Mouse (Mus musculus) forebrain, embryonic 15.5 days (tissue): Measurements from ENCODE around the gene Rere. TPM values are rescaled to one million over a fixed set of nuclear protein-coding genes. Genes with fewer than 3 reads are reported as not detected.
A peak's percentile ranks its signal among the peaks of the same experiment; 100 is the strongest.
"Not testable (repeated sequence)": the region's sequence is repeated elsewhere in the genome, so short reads cannot be mapped to it uniquely, and the experiment has no call there.

Source experiments
- ATAC-seq: fragments of 200-750 bp; cut with Nextera tagmentation; replicated peaks from 2 replicates; pipeline ENCODE4 v1.8.0; 2017; ENCODE audit warnings: mild to moderate bottlenecking, moderate TSS enrichment, moderate library complexity
- H3K27ac ChIP-seq: fragments of 300-500 bp; sonication (generic); replicated peaks from 2 replicates; pipeline ENCODE4 v1.5.1; 2015; ENCODE audit warnings: mild to moderate bottlenecking, inconsistent platforms
- H3K27me3 ChIP-seq: fragments of 300-500 bp; sonication (generic); 2 replicates; pipeline ENCODE4 v1.6.1; 2015; ENCODE audit warnings: inconsistent platforms
- H3K36me3 ChIP-seq: fragments of 300-500 bp; sonication (generic); 2 replicates; pipeline ENCODE4 v1.6.1; 2015; ENCODE audit warnings: mild to moderate bottlenecking, inconsistent platforms
- H3K4me1 ChIP-seq: fragments of 300-500 bp; sonication (generic); 2 replicates; pipeline ENCODE4 v1.6.1; 2015; ENCODE audit warnings: inconsistent platforms
- H3K4me2 ChIP-seq: fragments of 300-500 bp; sonication (generic); replicated peaks from 2 replicates; pipeline ENCODE4 v1.6.1; 2015; ENCODE audit warnings: mild to moderate bottlenecking, inconsistent platforms
- H3K4me3 ChIP-seq: fragments of 300-500 bp; sonication (generic); 2 replicates; pipeline ENCODE4 v1.5.1; 2015; ENCODE audit warnings: mild to moderate bottlenecking, inconsistent platforms
- H3K9ac ChIP-seq: fragments of 300-500 bp; sonication (generic); replicated peaks from 2 replicates; pipeline ENCODE4 v1.6.1; 2015; ENCODE audit warnings: mild to moderate bottlenecking, inconsistent platforms
- H3K9me3 ChIP-seq: fragments of 300-500 bp; sonication (generic); 2 replicates; pipeline ENCODE4 v1.6.1; 2016; ENCODE audit warnings: inconsistent platforms
- WGBS: fragments of 180-500 bp; shearing (Covaris S2); methylation state at CpG from one replicate; pipeline ENCODE4 v1.1.7; 2015; ENCODE audit warnings: mixed read lengths; 5-methylcytosine and 5-hydroxymethylcytosine counted together
- polyA plus RNA-seq: library from polyadenylated mRNA; unstranded; fragments of >200 nt; fragmentation: Nextera tagmentation; extraction: Ambion mirVana; gene quantifications from 2 replicates; pipeline ENCODE4 v1.2.1, GENCODE M21; 2015

Gene Rere
- polyA plus RNA-seq, 1 experiment from 2014 or later = 26.6 TPM

- Histone ChIP-seq H3K27me3 (no peaks in the 10 kb centered on the region), H3K4me3 (no peak overlapping the region), H3K4me1 (peaks cover 50% of the 10 kb centered on the region), H3K9ac (no peak overlapping the region), H3K9me3 (no peaks in the 10 kb centered on the region), H3K36me3 (no peaks in the 10 kb centered on the region), H3K27ac (no peak overlapping the region), H3K4me2 (no peak overlapping the region)
- 13% methylated on average over 6 of the region's 6 CpGs for WGBS
- no peak for ATAC-seq
These were observed 180.2 kb downstream of the Rere start for GRCm38 (mm10) chr4:150461427-150462189.

GRCm38 (mm10) chr4:150462367-150462766, 180.9 kb downstream of the Rere start:
- Histone ChIP-seq H3K27me3 (no peaks in the 10 kb centered on the region), H3K27ac (no peak overlapping the region), H3K4me3 (no peak overlapping the region), H3K4me1 (peaks cover 43% of the 10 kb centered on the region), H3K4me2 (no peak overlapping the region), H3K9ac (no peak overlapping the region), H3K36me3 (no peaks in the 10 kb centered on the region), H3K9me3 (no peaks in the 10 kb centered on the region)
- no peak for ATAC-seq
- 19% methylated on average over 4 of the region's 4 CpGs for WGBS

GRCm38 (mm10) chr4:150465759-150466158, 184.3 kb downstream of the Rere start:
- Histone ChIP-seq H3K36me3 (no peaks in the 10 kb centered on the region), H3K4me2 (no peak overlapping the region), H3K27me3 (no peaks in the 10 kb centered on the region), H3K9me3 (no peaks in the 10 kb centered on the region), H3K4me1 (peaks cover 20% of the 10 kb centered on the region), H3K27ac (no peak overlapping the region), H3K9ac (no peak overlapping the region), H3K4me3 (no peak overlapping the region)
- WGBS = 43% methylated on average over 4 of the region's 4 CpGs
- ATAC-seq = no peak

- no peaks in the 10 kb centered on the region for H3K27me3 ChIP-seq
- no peak overlapping the region for H3K27ac ChIP-seq
- WGBS = 67% methylated on average over 10 of the region's 10 CpGs
- no peak overlapping the region for H3K9ac ChIP-seq
- H3K9me3 ChIP-seq = no peaks in the 10 kb centered on the region
- H3K4me3 ChIP-seq = no peak overlapping the region
- no peaks in the 10 kb centered on the region for H3K36me3 ChIP-seq
- ATAC-seq = no peak
- H3K4me1 ChIP-seq = 0 out of 2 replicates have a peak, but pooled peaks cover 4% of the 10 kb centered on the region
- no peak overlapping the region for H3K4me2 ChIP-seq
These were observed 187.8 kb downstream of the Rere start for GRCm38 (mm10) chr4:150469274-150469673.

GRCm38 (mm10) chr4:150470674-150471328, 189.4 kb downstream of the Rere start:
- 0 out of 2 replicates have a peak, but pooled peaks cover 6% of the 10 kb centered on the region for H3K4me1 ChIP-seq
- no peak overlapping the region for H3K27ac ChIP-seq
- no peaks in the 10 kb centered on the region for H3K27me3 ChIP-seq
- no peak overlapping the region for H3K4me2 ChIP-seq
- H3K4me3 ChIP-seq = no peak overlapping the region
- no peaks in the 10 kb centered on the region for H3K9me3 ChIP-seq
- ATAC-seq = no peak
- H3K36me3 ChIP-seq = no peaks in the 10 kb centered on the region
- no peak overlapping the region for H3K9ac ChIP-seq
- WGBS = 86% methylated on average over 4 of the region's 4 CpGs

GRCm38 (mm10) chr4:150472751-150473436, 191.4 kb downstream of the Rere start:
- H3K36me3 ChIP-seq = no peaks in the 10 kb centered on the region
- H3K4me3 ChIP-seq = no peak overlapping the region
- H3K27ac ChIP-seq = 0 out of 2 replicates have a peak overlapping the region, but pooled peaks have one; percentile 29
- 0 out of 2 replicates have a peak, but pooled peaks cover 6% of the 10 kb centered on the region for H3K4me1 ChIP-seq
- H3K27me3 ChIP-seq = no peaks in the 10 kb centered on the region
- WGBS = 11% methylated on average over 10 of the region's 10 CpGs
- ATAC-seq = no peak
- no peak overlapping the region for H3K4me2 ChIP-seq
- H3K9ac ChIP-seq = no peak overlapping the region
- no peaks in the 10 kb centered on the region for H3K9me3 ChIP-seq

GRCm38 (mm10) chr4:150473437-150474070, 192.1 kb downstream of the Rere start:
- H3K9ac ChIP-seq = no peak overlapping the region
- H3K4me3 ChIP-seq = no peak overlapping the region
- H3K27ac ChIP-seq = 0 out of 2 replicates have a peak overlapping the region, but pooled peaks have one; percentile 29
- 64% methylated on average over 4 of the region's 4 CpGs for WGBS
- ATAC-seq = no peak
- no peaks in the 10 kb centered on the region for H3K27me3 ChIP-seq
- no peak overlapping the region for H3K4me2 ChIP-seq
- no peaks in the 10 kb centered on the region for H3K36me3 ChIP-seq
- H3K9me3 ChIP-seq = no peaks in the 10 kb centered on the region
- 0 out of 2 replicates have a peak, but pooled peaks cover 6% of the 10 kb centered on the region for H3K4me1 ChIP-seq

GRCm38 (mm10) chr4:150474086-150474485, 192.6 kb downstream of the Rere start:
- Histone ChIP-seq H3K9me3 (no peaks in the 10 kb centered on the region), H3K36me3 (peaks cover 3% of the 10 kb centered on the region; the same call in 1 of the 2 replicates), H3K4me3 (no peak overlapping the region), H3K9ac (no peak overlapping the region), H3K27ac (0 out of 2 replicates have a peak overlapping the region, but pooled peaks have one; percentile 1), H3K4me2 (no peak overlapping the region), H3K27me3 (no peaks in the 10 kb centered on the region), H3K4me1 (0 out of 2 replicates have a peak, but pooled peaks cover 6% of the 10 kb centered on the region)
- WGBS = 63% methylated on average over 7 of the region's 7 CpGs
- ATAC-seq = no peak

GRCm38 (mm10) chr4:150476258-150476657, 194.8 kb downstream of the Rere start:
- no peak for ATAC-seq
- H3K27me3 ChIP-seq = no peaks in the 10 kb centered on the region
- no peak overlapping the region for H3K4me2 ChIP-seq
- WGBS = 66% methylated on average over 5 of the region's 5 CpGs
- no peak overlapping the region for H3K9ac ChIP-seq
- peaks cover 10% of the 10 kb centered on the region for H3K36me3 ChIP-seq
- H3K27ac ChIP-seq = no peak overlapping the region
- H3K9me3 ChIP-seq = no peaks in the 10 kb centered on the region
- 0 out of 2 replicates have a peak, but pooled peaks cover 6% of the 10 kb centered on the region for H3K4me1 ChIP-seq
- H3K4me3 ChIP-seq = no peak overlapping the region

GRCm38 (mm10) chr4:150478006-150478405, 196.6 kb downstream of the Rere start:
- Histone ChIP-seq H3K4me3 (no peak overlapping the region), H3K4me2 (no peak overlapping the region), H3K27ac (no peak overlapping the region), H3K9me3 (no peaks in the 10 kb centered on the region), H3K4me1 (0 out of 2 replicates have a peak, but pooled peaks cover 6% of the 10 kb centered on the region), H3K36me3 (peaks cover 10% of the 10 kb centered on the region), H3K27me3 (no peaks in the 10 kb centered on the region), H3K9ac (no peak overlapping the region)
- 96% methylated on average over 6 of the region's 6 CpGs for WGBS
- ATAC-seq = no peak

GRCm38 (mm10) chr4:150483081-150483480, 201.6 kb downstream of the Rere start:
- H3K4me3 ChIP-seq, ATAC-seq, H3K9ac ChIP-seq, H3K4me2 ChIP-seq, H3K27ac ChIP-seq, H3K9me3 ChIP-seq, H3K27me3 ChIP-seq: not testable (repeated sequence)
- H3K36me3 ChIP-seq = peaks cover 10% of the 10 kb centered on the region
- peaks cover 16% of the 10 kb centered on the region for H3K4me1 ChIP-seq
- WGBS = 86% methylated on average over 5 of the region's 5 CpGs
